Mouse (Mus musculus) heart, postnatal 0 days (tissue): ENCODE results near the gene Tdrd12. TPM values are rescaled to one million over a fixed set of nuclear protein-coding genes. Genes with fewer than 3 reads are reported as not detected.
"Not testable (repeated sequence)": the region's sequence is repeated elsewhere in the genome, so short reads cannot be mapped to it uniquely, and the experiment has no call there.

Experiments
- ATAC-seq: fragments of 200-750 bp; cut with Nextera tagmentation; 2 replicates; pipeline ENCODE4 v1.8.0; 2017; ENCODE audit warnings: low read depth, moderate number of reproducible peaks, moderate library complexity; ENCODE audit not compliant: insufficient read depth
- DNase-seq: peaks from one replicate; pipeline ENCODE4 v3.0.0-alpha.2; 2016; ENCODE audit warnings: low spot score
- H3K27ac ChIP-seq: fragments of 300-500 bp; sonication (generic); 2 replicates; pipeline ENCODE4 v1.5.1; 2014; ENCODE audit warnings: low read depth, mild to moderate bottlenecking
- H3K27me3 ChIP-seq: fragments of 300-500 bp; sonication (generic); 2 replicates; pipeline ENCODE4 v1.6.1; 2014; ENCODE audit warnings: low read length, mixed read lengths; ENCODE audit not compliant: control insufficient read depth, insufficient read depth
- H3K36me3 ChIP-seq: fragments of 300-500 bp; sonication (generic); replicated peaks from 2 replicates; pipeline ENCODE4 v1.6.1; 2014; ENCODE audit warnings: low read length, mixed read lengths; ENCODE audit not compliant: control insufficient read depth, insufficient read depth
- H3K4me1 ChIP-seq: fragments of 300-500 bp; sonication (generic); 2 replicates; pipeline ENCODE4 v1.6.1; 2014; ENCODE audit warnings: antibody characterized with exemption; ENCODE audit not compliant: control insufficient read depth, insufficient read depth
- H3K4me2 ChIP-seq: fragments of 300-500 bp; sonication (generic); 2 replicates; pipeline ENCODE4 v1.6.1; 2014; ENCODE audit warnings: low read depth, mild to moderate bottlenecking, low read length, moderate library complexity
- H3K4me3 ChIP-seq: fragments of 300-500 bp; sonication (generic); 2 replicates; pipeline ENCODE4 v1.5.1; 2014; ENCODE audit warnings: low read depth, low read length
- H3K9ac ChIP-seq: fragments of 300-500 bp; sonication (generic); replicated peaks from 2 replicates; pipeline ENCODE4 v1.6.1; 2014; ENCODE audit warnings: low read depth, low read length, mixed read lengths
- H3K9me3 ChIP-seq: fragments of 300-500 bp; sonication (generic); replicated peaks from 2 replicates; pipeline ENCODE4 v1.6.1; 2016; ENCODE audit warnings: low read length; ENCODE audit not compliant: control insufficient read depth
- CTCF ChIP-seq: IDR thresholded peaks from 2 replicates; pipeline ENCODE4 v1.5.1; 2016; ENCODE audit warnings: antibody characterized with exemption, control low read depth, low read depth
- EP300 ChIP-seq: IDR thresholded peaks from 2 replicates; pipeline ENCODE4 v1.6.1; 2016; ENCODE audit warnings: antibody characterized with exemption, low read depth
- WGBS: fragments of 180-500 bp; shearing (Covaris S2); extraction: QIAGEN DNeasy Blood & Tissue Kit; methylation state at CpG from one replicate; pipeline ENCODE4 v1.1.7; 2014; 5-methylcytosine and 5-hydroxymethylcytosine counted together
- polyA plus RNA-seq: library from polyadenylated mRNA; unstranded; fragments of >200 nt; fragmentation: Nextera tagmentation; extraction: Ambion mirVana; gene quantifications from 2 replicates; pipeline ENCODE4 v1.2.1, GENCODE M21; 2015
- total RNA-seq: library from RNA; depleted of rRNA; stranded (reverse); fragments of >200 nt; gene quantifications from 2 replicates; pipeline ENCODE4 v1.2.3, GENCODE M21; 2014; ENCODE audit warnings: low replicate concordance

The Tdrd12 gene
- total and polyA plus RNA-seq, 2 experiments from 2014 or later: 1.5 TPM; not detected in 1

DNA sequence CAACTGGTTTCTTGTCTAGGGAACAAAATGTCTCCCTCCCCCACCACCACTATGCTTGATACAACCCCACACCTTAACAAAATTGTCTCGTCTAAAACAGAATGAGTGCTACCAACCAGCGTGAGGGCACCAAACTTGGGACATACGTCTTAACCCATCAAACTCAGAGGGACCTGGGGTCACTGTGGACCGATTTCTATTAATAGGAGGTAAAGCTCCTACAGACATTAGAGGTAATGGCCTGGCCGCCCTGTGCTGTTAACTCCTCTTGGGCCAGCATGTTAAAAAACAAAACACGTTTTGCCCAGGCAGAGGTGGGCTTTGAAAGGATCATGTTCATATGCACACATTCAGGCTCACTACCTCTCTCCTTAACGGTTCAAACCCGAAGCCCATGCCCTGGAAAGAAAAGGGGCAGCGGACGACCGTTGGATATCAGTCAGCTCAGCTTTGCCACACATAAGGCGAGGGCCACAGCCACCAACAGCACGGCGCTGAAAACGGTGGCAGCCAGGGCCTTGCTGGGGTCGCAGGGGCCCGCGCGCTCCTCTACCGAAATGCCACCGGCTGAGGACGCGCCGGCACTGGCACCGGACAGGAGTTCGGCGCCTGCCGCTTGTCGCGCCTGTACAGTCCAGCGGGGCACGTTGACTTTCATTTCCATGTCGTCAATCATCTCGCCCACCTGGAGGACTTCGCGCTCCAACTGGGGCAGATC, 46.7 kb upstream of the Tdrd12 start:
- Histone ChIP-seq H3K27me3 (peaks cover 29% of the 10 kb centered on the region), H3K4me2 (peak overlapping the region; percentile 87), H3K9ac (peak overlapping the region; percentile 31; the same call in 1 of the 2 replicates), H3K9me3 (no peaks in the 10 kb centered on the region), H3K27ac (no peak overlapping the region), H3K36me3 (no peaks in the 10 kb centered on the region), H3K4me1 (peaks cover 18% of the 10 kb centered on the region), H3K4me3 (peak overlapping the region; percentile 81)
- no peak for DNase-seq
- WGBS: 8% methylated on average over 36 of the region's 36 CpGs
- no peak for TF ChIP-seq EP300
- TF ChIP-seq CTCF: no peak
- ATAC-seq: no peak

DNA sequence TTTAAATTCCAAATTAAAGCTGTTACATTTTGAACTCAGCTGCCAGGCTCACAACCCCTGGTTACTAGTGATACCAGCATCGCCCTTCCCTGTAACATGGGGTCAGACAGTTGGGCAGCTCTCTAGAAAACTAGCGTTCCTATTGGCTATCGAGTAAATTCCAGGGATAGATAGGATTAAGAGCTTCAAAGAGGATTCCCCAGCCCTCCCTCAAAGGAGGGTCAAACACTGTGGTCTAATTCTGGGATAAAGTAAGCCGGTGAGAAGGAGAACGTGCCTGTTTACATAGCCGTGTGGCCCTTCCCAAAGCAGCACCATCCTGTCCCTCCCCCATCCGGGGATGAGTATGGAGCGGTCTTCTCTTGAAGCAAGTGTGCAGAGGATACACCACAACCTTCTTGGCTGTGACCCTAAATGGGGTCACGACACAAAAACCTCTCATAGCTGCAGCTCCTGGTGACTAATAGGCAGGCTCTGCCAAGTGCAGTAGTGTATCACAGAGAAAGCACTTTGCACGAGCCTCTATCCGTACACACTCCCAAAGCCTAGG, 46.0 kb upstream of the Tdrd12 start:
- TF ChIP-seq CTCF (no peak), EP300 (no peak)
- 15% methylated on average over 11 of the region's 11 CpGs for WGBS
- no peak for DNase-seq
- no peak for ATAC-seq
- H3K27me3 ChIP-seq: peaks cover 29% of the 10 kb centered on the region
- no peaks in the 10 kb centered on the region for H3K36me3 ChIP-seq
- peaks cover 18% of the 10 kb centered on the region for H3K4me1 ChIP-seq
- H3K27ac ChIP-seq: no peak overlapping the region
- H3K4me2 ChIP-seq: no peak overlapping the region
- H3K9ac ChIP-seq: no peak overlapping the region
- no peak overlapping the region for H3K4me3 ChIP-seq
- no peaks in the 10 kb centered on the region for H3K9me3 ChIP-seq

DNA sequence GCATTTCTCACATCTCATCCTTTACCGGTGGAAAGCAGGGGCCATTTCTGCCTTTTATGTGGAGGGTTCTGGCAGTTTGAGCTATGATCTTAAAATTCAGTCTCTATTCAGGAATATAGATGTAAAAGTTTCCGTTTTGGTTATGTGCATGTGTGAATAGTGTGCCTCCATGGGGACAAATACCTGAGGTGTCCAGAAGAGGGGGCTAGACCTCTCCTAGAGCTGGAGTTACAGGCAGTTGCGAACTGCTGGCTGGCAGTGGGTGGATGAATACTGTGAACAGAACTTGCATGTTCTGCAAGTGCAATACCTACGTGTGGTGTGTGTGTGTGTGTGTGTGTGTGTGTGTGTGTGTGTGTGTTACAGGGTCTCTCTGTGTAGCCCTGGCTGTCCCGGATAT, 45.2 kb upstream of the Tdrd12 start:
- TF ChIP-seq CTCF (0 out of 2 replicates have a peak, but pooled peaks have one; percentile 11), EP300 (no peak)
- 75% methylated on average over 5 of the region's 5 CpGs for WGBS
- Histone ChIP-seq H3K9me3 (no peaks in the 10 kb centered on the region), H3K4me3 (no peak overlapping the region), H3K36me3 (no peaks in the 10 kb centered on the region), H3K27me3 (peaks cover 29% of the 10 kb centered on the region), H3K9ac (no peak overlapping the region), H3K4me2 (no peak overlapping the region), H3K27ac (no peak overlapping the region), H3K4me1 (peaks cover 18% of the 10 kb centered on the region)
- no peak for ATAC-seq
- no peak for DNase-seq

DNA sequence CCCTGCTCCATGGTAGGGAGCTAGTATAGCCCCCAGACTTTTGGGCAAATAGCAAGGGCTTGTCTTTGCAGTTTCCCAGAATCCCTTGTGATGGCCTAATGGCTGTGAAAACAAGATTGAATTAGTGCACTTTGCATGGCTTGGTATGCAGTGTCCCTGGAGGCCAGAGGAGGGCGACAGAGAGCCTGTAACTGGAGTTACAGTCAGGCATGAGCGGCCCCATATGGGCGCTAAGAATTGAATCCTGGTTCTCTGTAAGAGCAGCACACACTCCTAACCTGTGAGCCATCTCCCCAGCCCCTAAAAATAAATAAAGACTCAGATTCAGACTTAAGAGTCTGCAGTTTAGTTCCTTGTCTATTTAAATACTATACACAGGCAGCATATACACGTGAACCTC, 42.3 kb upstream of the Tdrd12 start:
- DNase-seq (no peak), ATAC-seq (no peak)
- Histone ChIP-seq H3K4me2 (no peak overlapping the region), H3K4me3 (no peak overlapping the region), H3K27me3 (peaks cover 26% of the 10 kb centered on the region), H3K9me3 (no peaks in the 10 kb centered on the region), H3K36me3 (no peaks in the 10 kb centered on the region), H3K27ac (no peak overlapping the region), H3K9ac (no peak overlapping the region), H3K4me1 (0 out of 2 replicates have a peak, but pooled peaks cover 7% of the 10 kb centered on the region)
- no peak for TF ChIP-seq EP300
- TF ChIP-seq CTCF: peak; percentile 57
- WGBS: 38% methylated on average over 4 of the region's 4 CpGs

DNA sequence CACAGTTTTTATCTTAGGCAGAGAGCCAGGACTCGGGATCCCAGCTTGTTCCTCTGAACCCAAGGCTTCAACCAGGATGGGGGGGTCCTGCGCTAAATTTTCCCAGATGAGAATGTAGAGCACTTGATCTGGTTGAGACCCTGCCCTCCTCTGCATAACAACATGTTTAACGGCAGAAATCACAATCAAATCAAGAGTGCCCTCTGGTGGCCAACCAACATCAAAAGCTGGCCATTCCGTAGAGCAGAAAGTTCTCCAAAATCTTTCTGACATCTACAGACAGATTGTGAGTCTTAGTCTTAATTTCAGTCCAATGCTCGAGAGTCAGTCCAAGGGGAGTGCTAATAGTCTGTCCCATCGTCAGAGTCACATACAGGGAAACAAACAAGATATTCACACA, 33.3 kb upstream of the Tdrd12 start:
- not testable (repeated sequence) for H3K27me3 ChIP-seq, H3K9ac ChIP-seq, H3K9me3 ChIP-seq, H3K4me3 ChIP-seq, H3K4me2 ChIP-seq, H3K27ac ChIP-seq, H3K36me3 ChIP-seq, DNase-seq, ATAC-seq, H3K4me1 ChIP-seq
- WGBS: 26% methylated on average over 6 of the region's 6 CpGs
- peak; percentile 32; the same call in 1 of the 2 replicates for TF ChIP-seq CTCF

DNA sequence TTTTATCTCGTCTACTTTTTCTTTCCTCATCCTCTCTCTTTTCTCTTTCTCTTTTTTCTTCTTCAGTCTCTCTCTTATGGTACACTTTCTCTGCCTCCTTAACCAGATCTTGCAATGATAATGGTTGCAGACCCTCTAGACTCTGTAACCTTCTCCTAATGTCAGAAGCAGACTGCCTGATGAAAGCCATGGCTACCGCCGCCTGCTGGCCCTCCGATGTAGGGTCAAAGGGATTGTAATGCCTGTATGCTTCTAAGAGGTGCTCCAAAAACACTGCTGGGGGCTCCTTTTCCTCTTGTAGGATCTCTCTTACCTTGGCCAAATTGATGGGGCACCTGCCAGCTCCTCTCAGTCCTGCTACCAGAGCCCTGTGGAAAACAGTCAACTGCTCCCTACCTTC, 32.2 kb upstream of the Tdrd12 start:
- not testable (repeated sequence) for H3K4me3 ChIP-seq, H3K27ac ChIP-seq, H3K4me1 ChIP-seq, H3K9ac ChIP-seq, ATAC-seq, H3K4me2 ChIP-seq, H3K36me3 ChIP-seq, H3K27me3 ChIP-seq, H3K9me3 ChIP-seq, DNase-seq
- WGBS: 83% methylated on average over 4 of the region's 4 CpGs

DNA sequence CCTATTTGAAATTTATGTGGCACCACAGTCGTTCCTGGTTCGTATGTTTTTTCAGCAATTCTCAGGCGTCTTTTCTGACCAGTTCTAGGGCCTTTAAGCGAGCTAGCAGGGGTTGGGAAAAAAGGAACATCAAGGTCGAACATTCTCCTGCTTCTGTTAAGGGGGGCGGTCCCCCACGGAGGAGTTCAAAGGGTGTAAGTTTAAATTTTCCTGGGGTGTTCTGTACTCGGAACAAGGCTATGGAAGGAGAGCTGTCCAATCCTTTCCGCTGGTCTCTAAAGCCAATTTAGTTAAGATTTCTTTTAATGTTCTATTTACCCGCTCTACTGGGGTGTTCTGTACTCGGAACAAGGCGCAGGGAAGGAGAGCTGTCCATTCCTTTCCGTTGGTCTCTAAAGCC, 28.4 kb upstream of the Tdrd12 start:
- not testable (repeated sequence) for ATAC-seq, DNase-seq, H3K4me2 ChIP-seq, H3K27ac ChIP-seq, H3K9ac ChIP-seq, H3K27me3 ChIP-seq, H3K4me3 ChIP-seq, H3K4me1 ChIP-seq, H3K36me3 ChIP-seq, H3K9me3 ChIP-seq
- 81% methylated on average over 13 of the region's 13 CpGs for WGBS

DNA sequence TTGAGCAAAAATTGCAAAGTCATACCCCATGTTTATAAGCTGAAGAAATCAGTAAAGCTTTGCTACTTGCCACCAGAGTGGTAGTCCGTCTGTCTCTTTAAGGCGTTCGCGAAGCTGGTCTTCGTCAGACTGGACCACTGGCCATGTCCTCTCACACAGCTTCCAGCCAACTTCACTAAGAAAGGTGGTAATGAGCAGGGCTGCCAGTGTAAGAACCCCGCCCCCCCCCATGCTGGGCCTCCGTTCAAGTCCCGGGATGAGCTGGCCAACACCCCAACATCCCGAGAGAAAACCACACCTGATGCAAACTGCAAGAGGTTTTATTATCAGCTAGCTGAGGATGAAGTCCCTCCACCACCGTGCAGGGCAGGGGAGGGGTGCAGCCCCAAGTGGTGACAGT, 27.3 kb upstream of the Tdrd12 start:
- not testable (repeated sequence) for ATAC-seq, DNase-seq
- WGBS: 68% methylated on average over 10 of the region's 10 CpGs

More for the DNA sequence above, 27.3 kb upstream of the Tdrd12 start:
- not testable (repeated sequence) for H3K4me1 ChIP-seq, H3K4me3 ChIP-seq, H3K4me2 ChIP-seq, H3K27me3 ChIP-seq, H3K9ac ChIP-seq, H3K27ac ChIP-seq, H3K36me3 ChIP-seq, H3K9me3 ChIP-seq
